Mouse (Mus musculus) heart, postnatal 36 days (tissue): ENCODE data around the gene Plscr3. TPM values are rescaled to one million over a fixed set of nuclear protein-coding genes. Genes with fewer than 3 reads are reported as not detected.
A peak's percentile ranks its signal among the peaks of the same experiment; 100 is the strongest.
"Not testable (repeated sequence)": the region's sequence is repeated elsewhere in the genome, so short reads cannot be mapped to it uniquely, and the experiment has no call there.

ENCODE experiments used
- DNase-seq, 2 experiments: peaks; one replicate each; pipeline ENCODE4 v3.0.0; 2021 to 2022
- intact Hi-C: fragments of 180-260 bp; cut with DNase I; formaldehyde crosslinking; loops from one replicate; pipeline ENCODE4 v1.15.1; 2025
- total RNA-seq, 2 experiments: library from RNA; stranded (reverse); gene quantifications; 2 replicates each; pipeline ENCODE4 v1.2.3; 2021

Gene Plscr3
- total RNA-seq, 2 experiments from 2014 or later = 24.6 to 26.7 TPM

DNA sequence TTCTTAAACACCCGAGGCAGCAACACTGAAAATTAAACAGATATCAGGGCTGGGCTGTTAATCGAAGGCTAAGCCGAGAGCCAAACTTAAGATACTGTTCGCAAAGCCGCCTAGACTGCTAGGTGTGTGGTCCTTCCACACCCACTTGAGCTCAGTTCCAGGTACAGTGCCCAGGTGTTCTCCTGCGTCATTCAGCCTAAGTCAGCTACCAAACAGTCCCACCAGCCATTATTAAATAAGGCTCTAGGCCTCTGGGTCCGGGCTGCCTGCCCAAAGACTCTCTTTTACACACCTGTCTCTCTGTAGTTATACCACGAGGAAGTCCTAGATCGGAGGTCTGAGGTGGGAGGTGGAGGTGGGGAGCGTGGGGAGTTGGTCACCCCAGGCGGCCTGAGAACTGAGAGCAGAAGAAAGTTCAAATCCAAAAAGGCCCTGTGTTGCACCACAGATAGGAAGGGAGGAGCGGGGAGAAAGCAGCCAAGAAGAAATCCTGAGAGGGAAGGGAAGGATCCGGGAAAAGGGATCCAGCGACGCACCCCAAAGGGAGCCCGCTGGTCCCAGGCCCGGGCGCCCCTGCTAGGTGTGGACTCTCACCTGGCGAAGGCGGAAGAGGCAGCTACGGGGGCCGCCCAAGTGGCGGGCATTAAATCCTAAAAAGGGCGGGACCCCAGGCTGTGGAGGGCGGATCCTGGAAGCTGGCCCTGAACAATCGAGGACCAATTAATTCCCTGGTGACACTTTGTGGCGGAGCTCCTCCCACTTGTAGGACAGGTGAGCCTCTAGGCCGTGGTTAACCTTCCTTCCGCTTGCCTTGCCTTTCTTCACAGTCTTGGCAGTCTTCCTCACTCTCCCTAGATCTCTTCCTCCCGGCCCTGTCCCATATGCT, 12.2 kb downstream of the Plscr3 start, which contains the start of gene Tnk1:
Gene Tnk1, minus strand, starts transcription at position 618 of the 886 bp plus-strand sequence.
- intact Hi-C loops = no loop called here
- no peak for DNase-seq

- intact Hi-C loops, DNase-seq: not testable (repeated sequence)
Observed at GRCm38 (mm10) chr11:69863729-69864128, 17.6 kb downstream of the Plscr3 start.

DNA sequence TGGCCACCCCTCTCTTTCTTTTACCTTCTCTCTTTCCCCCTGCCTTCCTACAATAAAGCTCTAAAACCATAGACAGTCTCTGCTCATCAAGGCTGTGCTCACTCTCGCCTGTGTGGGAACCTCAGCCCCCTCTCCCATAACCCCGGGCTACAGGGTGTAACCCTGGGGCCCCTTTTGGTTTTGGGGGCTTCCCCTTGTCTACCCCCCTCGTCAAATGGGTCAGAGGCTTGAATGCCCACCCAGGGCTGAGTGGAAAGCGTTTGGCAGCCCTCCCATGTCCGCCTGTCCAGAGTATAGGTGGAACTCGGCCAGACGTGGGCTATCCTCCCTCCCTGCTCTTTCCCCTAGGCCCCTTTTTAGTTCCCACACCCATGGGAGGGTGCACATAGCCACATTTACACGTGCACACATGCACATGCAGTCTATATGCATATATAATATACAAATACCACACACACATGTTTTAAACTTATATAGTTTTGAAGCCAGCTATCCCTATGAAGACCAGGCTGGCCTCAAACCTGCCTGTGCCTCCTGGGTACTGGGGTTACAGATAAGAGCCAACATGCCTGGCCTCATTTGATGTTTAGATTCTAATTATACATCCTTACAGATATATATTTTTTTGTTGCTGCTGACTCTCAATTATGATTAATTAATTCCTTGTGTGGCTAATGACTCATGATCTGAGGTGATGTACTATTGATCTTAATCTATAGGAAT, 18.1 kb downstream of the Plscr3 start:
- DNase-seq = no peak
- intact Hi-C loops = no loop called here

GRCm38 (mm10) chr11:69865561-69865960, 19.4 kb downstream of the Plscr3 start:
- intact Hi-C loops = loop anchor here (5.0 kb wide), 1 partner anchor 43 kb away; the partner anchor contains the start of gene Spem1

GRCm38 (mm10) chr11:69867335-69867734, 21.2 kb downstream of the Plscr3 start:
- intact Hi-C loops = loop anchor here (5.0 kb wide), 1 partner anchor 45 kb away; the partner anchor contains the start of gene Spem1
- no peak for DNase-seq

More at GRCm38 (mm10) chr11:69865561-69865960, 19.4 kb downstream of the Plscr3 start:
- no peak for DNase-seq

GRCm38 (mm10) chr11:69870289-69871069, 24.3 kb downstream of the Plscr3 start:
- DNase-seq = no peak
- intact Hi-C loops = no loop called here

- intact Hi-C loops = no loop called here
- DNase-seq = no peak
Observed at GRCm38 (mm10) chr11:69871822-69872221, 25.6 kb downstream of the Plscr3 start.

GRCm38 (mm10) chr11:69872451-69872850, 26.3 kb downstream of the Plscr3 start:
- DNase-seq = no peak
- intact Hi-C loops = no loop called here

DNA sequence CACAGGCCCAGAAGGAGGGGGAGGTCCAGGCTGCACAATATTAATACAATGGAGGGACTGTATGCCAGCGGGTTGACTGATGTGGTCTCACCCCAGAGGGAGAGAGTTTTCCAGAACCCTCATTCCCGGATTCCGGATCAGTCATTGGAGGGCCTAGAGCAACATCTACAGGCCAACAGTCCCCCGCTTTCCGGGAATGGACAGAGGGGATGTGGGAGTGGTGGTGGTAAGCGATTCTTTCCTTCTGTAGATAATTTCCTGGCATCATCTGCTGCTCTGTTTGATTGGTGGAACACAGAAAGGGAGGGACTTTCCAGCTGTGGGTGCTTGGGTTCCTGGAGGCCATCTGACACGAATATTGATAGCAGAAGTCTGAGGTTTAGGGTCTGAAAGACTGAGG, 30.0 kb downstream of the Plscr3 start:
- intact Hi-C loops = loop anchor here (2.0 to 5.0 kb wide), 7 partner anchors 29 to 194 kb away; partner anchors contain the start of genes Plscr3, Senp3, Slc2a4 and Tmem256
- DNase-seq = peak; percentile 48 to 56

DNA sequence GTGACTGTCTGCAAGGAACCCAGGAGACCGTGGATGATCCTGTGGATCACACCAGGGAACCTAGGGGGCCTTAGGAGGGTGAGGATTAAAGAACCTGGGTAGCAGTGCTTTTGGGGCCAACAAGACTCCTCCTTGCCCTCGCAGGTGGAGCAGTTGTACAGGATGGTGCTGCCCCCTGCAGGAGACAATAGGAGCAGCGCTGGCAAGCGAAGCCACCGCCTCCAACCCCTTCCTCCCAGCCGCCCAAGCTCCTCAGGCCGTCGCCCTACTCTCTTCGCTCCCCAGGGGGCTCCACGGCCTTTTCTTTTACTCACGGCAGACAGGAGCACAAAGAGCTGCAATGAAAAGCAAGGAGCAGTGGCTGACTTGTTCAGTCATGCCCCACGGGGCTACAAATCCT, 30.7 kb downstream of the Plscr3 start:
- intact Hi-C loops = loop anchor here (2.0 to 5.0 kb wide), 7 partner anchors 30 to 195 kb away; partner anchors contain the start of genes Plscr3, Senp3, Slc2a4 and Tmem256
- peak; percentile 87 to 91 for DNase-seq

DNA sequence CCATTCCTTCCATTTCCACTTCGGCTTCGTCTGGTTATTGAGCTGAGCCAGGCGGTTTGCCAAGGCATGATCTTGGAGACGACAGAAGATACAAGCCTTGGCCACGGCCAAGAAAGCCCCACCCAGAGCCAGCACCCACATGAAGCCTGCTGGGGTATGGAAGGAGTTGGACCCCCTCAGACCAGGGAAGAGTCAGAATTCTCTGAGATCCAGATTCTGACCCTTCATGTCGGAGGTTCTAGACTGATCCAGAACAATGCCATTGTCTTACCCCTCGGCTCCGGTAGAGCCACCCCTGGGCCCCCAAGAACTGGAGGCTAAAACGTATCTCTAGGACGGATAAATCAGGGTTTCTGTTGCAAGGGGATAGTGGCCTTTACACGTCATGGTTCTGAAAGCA, 31.7 kb downstream of the Plscr3 start, which contains the start of gene Tmem95:
Gene Tmem95, minus strand, starts transcription at position 141 of the 400 bp plus-strand sequence.
- intact Hi-C loops = loop anchor here (2.0 to 5.0 kb wide), 7 partner anchors 31 to 196 kb away; partner anchors contain the start of genes Plscr3, Senp3, Slc2a4 and Tmem256

DNA sequence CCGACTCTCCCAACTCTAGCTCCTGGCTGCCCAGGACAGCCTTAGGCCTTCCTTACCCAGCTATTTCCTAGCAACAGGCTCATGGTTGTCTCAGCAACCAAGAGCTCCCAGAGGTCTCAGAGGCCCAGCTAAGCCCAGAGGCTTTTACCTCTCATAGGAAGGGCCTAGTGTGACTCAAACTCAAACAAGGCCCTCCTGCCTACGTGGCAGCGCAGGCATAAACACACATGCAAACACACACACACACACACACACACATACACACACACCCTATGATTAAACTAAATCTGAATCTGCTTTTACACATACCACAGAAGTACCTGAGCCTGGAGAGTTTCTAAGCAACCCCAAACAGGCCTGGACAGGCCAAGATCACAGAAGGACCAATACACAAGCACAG, 32.2 kb downstream of the Plscr3 start:
- DNase-seq = no peak
- intact Hi-C loops = loop anchor here (5.0 kb wide), 1 partner anchor 196 kb away; the partner anchor contains the start of gene Senp3

More for the DNA sequence above, 31.7 kb downstream of the Plscr3 start, which contains the start of gene Tmem95:
- DNase-seq = no peak

DNA sequence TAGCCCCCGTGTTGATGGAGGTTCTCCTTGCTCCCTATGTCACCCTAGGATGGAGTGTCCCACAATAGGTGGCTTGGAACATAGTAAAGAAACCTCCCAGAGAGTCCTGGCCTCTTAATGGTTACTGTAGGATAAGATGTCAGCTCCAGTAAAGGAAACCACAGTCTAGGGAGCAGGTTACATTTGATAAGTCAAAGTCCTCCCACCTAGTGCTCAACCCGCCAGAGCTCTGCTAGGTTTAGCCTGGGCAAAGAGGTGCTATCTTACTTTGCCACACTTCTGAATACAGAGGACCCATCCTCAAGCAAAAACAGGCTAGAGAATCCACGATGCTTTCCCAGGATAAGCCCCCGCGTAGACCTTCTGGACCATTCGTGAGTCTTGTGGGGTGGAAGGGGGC, 32.8 kb downstream of the Plscr3 start:
- intact Hi-C loops = loop anchor here (5.0 kb wide), 1 partner anchor 197 kb away; the partner anchor contains the start of gene Senp3
- DNase-seq = no peak

GRCm38 (mm10) chr11:69879711-69880110, 33.5 kb downstream of the Plscr3 start:
- intact Hi-C loops = loop anchor here (2.0 to 5.0 kb wide), 3 partner anchors 41 to 197 kb away; partner anchors contain the start of genes Eif5a, Polr2a and Senp3
- no peak for DNase-seq

DNA sequence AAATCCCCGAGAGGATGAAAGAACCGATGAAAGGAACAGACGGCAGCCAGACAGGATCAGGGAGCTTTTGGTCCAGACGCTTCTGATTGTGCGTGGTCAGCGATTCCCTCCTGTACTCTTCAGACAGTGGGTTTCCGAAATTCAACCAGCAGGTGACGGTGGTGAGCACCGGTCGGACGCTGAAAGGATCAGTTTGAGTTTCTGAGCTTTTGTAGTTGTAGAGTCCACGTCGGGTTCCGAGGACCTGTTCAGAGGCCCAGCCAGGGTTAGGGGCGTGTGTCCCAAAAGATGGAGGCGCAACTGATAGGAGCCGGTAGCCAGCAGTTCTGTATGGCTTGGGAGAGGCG, 34.3 kb downstream of the Plscr3 start:
- intact Hi-C loops = loop anchor here (2.0 kb wide), 2 partner anchors 40 to 122 kb away; partner anchors contain the start of genes Eif5a and Polr2a
- DNase-seq = no peak

DNA sequence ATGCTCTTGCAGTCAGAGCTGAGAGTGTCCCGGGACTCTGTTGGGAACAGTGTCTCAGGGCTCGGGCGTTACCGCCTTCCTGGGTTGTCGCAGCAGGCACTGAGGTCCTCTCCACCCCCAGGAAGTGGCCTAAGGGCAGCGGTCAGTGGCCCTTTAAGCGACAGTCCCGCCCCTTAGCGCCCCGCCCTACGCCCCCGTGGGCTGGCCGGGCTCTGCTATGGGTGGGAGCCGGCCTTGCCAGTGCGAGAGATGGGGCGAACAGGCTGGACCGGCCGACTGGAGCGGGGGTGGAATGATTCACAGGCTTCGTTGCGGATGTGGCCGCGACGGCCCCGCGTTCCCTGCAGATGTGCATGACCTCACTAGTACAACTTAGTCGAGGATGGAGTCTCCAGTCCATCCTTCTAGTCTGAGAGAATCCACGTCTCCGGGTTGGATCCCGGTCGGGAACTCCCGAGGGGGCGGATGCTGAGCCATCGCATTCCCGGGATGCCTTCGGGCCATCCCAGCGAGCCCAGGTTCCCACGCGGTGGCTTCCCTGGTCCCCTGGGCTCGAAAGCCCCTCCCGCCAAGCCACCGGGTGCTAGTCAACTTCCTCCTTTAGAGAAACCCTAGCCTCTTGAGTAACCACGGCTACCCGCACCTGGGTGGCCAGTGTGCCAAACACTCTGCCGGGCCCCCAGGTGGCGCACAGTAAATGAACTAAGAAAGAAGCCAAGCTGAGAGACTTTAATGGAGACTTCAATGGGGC, 34.9 kb downstream of the Plscr3 start, which contains the start of gene Kctd11:
Gene Kctd11, minus strand, starts transcription at position 554 of the 751 bp plus-strand sequence.
- DNase-seq = peak; percentile 92 to 93
- intact Hi-C loops = loop anchor here (2.0 kb wide), 2 partner anchors 40 to 122 kb away; partner anchors contain the start of genes Eif5a and Polr2a

DNA sequence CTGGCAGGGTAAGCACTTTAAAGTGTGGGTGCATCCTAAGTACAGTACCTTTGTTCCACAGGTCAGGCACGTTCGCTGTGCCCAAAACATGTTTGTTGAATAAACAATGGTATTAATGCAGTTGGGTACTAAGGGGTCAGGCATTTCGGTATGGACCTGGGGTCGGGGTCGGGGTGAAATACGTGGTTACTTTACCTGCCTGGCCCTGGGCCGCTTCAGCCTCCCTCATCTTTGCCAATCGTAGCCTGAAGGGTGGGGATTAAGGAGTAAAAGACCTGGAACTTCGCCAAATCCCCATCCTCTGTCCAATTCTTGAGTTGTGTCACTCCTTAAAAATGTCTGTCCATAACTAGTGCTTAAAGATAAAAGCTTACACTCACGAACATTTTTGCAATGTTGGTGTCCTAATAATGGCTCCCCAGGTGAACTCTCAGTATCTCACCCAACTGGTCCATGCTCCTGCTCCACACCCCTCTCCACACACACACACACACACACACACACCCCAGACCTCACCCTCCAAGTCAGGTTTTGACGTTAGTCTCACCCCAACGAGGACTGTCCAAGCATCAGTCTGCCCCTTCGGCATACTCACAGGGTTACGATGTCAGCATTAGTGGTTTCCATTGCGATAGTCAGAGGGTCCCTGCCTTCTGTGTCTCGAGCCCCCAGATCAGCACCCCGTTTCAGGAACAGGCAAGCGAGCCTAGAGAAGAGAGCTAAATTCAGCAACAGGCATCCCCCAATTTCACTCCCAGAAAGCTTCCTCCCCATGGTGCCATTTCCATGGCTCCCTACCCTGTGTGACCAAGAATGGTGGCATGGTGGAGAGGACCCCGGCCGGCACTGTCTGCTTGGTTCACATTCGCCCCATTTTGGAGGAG, 35.9 kb downstream of the Plscr3 start:
- DNase-seq = no peak
- intact Hi-C loops = loop anchor here (2.0 kb wide), 2 partner anchors 39 to 123 kb away; partner anchors contain the start of genes Eif5a and Polr2a

- intact Hi-C loops = no loop called here
- no peak for DNase-seq
Observed at GRCm38 (mm10) chr11:69883066-69883465, 36.9 kb downstream of the Plscr3 start.
